Mouse (Mus musculus): ENCODE measurements around the gene Zfp513.
"Not testable (repeated sequence)": the region's sequence is repeated elsewhere in the genome, so short reads cannot be mapped to it uniquely, and the experiment has no call there.

Gene Zfp513

GRCm38 (mm10) chr5:31201742-31202590 lies at the start of gene Zfp513:
TSS of gene Zfp513 (minus strand) at chr5:31202303.
- DNase-seq (ENCODE audit: low read depth, low spot score), result peak; percentile 100

GRCm38 (mm10) chr5:31251541-31252101 lies 49.5 kb upstream of the Zfp513 start, which contains the start of gene Krtcap3:
TSS of gene Krtcap3 (plus strand) at chr5:31251691.
- peak; percentile 25 for DNase-seq (ENCODE audit: low read depth, low spot score)

- DNase-seq (ENCODE audit: low read depth, low spot score), result no peak
Measured at GRCm38 (mm10) chr5:31250716-31251115, 48.6 kb upstream of the Zfp513 start.

DNA sequence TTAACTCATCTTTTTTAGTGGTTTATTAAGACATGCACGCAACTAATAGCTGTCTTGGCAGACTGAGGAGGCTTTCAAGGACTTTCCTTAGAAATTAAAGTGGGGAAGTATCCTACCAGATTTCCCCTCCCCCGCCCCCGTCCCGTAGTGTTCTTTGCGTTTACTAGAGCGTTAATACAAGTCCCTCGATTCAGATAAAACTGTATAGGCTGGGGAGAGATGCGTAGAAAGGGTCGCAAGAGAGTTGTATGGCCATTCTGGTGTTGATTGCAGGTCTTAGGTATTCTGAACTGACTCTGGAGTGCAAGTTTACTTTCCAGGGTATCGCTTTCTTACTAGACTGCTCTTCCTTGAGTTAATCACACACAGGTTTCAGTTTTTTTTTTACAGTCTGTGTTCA lies 40.1 kb upstream of the Zfp513 start:
- no peak for DNase-seq (ENCODE audit: low read depth, low spot score)

DNA sequence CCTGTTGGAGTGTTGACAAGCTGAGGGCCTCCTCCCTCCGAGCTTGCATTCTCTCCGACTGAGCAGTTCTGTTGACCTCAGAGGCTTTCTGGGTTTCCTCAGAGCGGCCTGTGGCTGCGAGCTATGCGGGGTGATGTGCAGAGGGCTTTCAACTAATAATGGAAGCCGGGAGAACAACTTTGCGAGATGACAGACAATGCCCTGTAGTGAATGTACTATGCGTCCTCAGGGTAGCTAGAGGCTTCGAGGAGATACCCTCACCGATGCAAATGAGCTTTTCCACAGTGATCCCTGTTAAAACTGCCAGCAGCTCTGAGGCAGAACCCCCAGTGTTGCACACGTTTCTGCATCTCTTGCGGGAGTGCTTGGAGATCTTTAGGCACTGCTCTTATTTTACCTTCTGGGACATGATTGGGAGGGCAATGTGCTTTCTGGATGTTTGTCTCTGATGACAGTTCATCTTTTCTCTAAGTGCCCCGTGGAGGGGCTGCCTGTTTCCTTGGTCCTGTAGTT lies 39.5 kb upstream of the Zfp513 start:
- DNase-seq (ENCODE audit: low read depth, low spot score), result no peak

DNA sequence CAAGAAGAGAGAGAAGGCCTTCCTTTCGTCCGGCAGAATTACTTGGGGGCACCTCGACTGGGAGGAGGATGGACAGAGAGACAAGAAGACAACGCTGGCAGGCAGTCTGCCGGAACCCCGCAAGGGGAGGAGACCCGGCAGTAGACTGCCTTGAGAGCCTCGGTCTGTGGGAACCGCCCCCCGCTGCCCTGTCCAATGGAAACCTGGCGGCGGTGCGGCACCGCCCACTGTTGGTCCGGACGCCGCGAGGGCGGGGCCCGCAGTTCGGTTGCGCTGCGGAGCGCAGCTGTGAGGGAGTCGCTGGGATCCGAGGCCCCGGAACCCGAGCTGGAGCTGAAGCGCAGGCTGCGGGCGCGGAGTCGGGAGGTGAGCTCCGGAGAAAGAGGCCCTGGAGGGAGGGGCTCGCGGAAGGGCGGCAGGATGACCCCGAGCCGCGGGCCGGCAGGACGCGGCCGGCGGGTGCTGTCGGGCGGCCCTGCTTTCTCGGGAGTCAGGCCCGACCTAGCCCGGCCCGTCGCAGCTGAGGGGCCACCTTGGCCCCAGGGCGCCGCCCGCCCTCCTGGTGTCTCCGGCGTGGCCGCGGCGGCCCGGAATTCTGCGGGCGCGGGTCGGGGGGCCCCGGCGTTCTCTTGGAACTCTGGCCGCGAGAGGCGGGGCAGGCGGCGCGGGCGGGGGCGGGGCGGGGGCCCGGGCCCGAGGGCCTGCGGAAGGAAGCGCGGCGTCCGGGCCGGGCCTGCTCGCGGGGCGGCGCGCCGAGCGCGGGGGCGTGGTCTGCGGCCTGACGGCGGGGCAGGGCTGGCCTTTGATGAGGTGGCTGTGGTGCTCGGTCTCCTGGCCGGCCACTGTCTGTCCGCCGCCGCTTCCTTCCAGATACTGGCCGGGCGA lies 38.8 kb upstream of the Zfp513 start, which contains the start of the genes Nrbp1 and Gm9970:
Gene Nrbp1 (plus strand): TSS at position 228 of the 885 bp plus-strand sequence.
Gene Gm9970 (minus strand): TSS at position 596 of the 885 bp plus-strand sequence.
- peak; percentile 98 for DNase-seq (ENCODE audit: low read depth, low spot score)

DNA sequence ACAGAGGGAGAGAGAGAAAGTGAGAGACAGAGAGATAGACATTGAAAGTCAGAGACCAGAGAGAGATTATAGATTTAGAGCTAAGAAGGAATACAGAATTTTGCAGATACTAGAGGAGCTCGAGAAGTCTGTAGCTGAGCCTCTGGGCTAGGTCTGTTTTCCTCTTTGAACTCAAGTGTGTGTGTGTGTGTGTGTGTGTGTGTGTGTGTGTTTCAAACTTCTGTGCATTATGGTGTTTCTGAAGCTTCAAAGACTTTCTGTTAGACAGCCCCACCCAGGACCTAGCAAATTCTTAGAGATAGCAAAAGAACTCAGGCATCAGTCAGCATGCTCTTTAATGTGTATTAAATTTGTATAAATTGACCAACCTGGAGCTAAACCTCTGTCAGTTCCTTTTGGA lies 24.5 kb upstream of the Zfp513 start:
- no peak for DNase-seq (ENCODE audit: low read depth, low spot score)

DNA sequence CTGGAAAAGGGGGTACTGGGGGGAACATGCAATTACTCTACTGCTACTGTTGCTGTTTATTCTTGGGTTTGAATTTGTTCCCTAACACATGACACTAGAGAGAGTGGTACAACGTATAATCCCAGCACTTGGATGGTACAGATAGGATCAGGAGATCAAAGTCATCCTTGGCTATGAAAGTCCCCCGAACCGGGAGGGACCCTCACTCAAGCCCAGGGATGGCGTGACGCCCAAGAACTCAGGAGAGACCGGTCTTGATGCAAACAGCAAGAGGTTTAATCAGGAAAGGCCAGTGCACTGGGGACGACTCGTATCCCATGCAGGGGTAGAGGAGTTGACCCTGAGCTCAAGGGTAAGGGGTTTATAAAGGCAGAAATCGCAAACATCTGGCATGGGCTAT lies 20.6 kb upstream of the Zfp513 start:
- DNase-seq (ENCODE audit: low read depth, low spot score), result no peak

GRCm38 (mm10) chr5:31221304-31221945 lies 19.3 kb upstream of the Zfp513 start:
- peak; percentile 69 for DNase-seq (ENCODE audit: low read depth, low spot score)

DNA sequence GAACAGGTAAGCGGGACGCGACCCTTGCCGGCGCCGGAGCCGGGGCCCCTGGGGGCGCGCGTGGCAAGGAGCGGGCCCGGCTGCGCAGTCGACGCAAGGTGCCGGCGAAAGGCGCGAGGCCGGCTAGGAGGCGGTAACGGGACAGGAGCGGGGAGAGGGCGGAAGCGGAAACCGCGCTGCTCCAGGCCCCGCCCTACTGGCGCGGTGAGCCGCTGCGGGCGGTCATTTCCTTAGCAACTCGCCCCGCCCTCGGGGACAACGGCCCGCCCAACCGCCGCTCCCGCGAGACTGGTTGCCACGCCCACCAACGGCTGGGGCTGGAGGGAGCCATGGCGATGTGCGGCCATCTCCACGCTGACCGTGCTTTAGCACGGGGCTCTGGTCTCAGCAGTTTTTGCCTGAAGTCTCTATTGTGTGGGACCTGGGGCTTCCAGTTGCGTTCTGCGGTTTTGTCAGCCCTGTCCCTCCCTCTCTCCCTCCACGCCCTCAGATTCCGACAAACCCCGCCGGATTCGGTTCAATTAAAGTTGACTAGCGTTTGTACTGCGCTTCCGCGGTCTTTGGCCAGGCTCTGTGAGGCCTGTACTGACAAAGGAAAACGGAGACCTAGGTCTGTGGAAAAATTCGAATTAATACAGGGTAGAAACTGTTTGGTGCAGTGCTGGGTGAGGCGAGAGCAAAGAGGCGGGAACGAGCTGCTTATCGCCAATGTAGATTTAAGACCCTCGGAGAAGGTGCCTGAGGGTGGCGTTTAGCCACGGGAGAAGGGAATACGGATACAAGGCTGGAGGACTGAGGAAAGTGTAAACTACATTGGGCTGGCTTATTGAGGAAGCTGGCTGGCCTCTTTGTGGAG lies 18.6 kb upstream of the Zfp513 start, which contains the start of gene Ppm1g:
Gene Ppm1g (minus strand): TSS at position 240 of the 856 bp plus-strand sequence.
- DNase-seq (ENCODE audit: low read depth, low spot score), result peak; percentile 98

DNA sequence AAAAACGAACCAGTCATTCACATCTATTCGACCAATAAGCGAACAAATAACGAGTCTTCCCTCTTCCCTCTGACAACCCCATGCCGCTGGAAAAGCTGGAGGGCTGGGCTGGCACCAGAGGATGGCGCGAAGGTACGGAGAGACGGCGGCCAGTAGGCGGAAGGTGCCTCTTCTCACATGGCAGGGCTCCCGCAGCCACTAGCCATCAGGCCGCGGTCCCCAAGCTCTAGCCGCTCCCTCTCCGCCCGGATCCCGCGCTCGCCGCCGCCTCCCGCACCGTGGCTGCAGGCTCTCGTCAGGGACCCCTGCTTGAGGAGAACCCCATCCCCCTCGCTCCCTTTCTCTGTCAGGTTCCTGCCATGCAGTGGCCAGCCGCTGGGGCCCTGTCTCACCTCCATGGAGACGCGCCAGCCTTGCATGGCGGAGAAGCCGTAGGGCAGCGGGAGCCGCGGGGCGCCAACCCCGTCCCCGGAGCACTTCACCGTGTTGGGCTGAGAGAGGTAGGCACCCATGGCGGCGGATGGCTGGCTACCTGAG lies 17.9 kb upstream of the Zfp513 start:
- peak; percentile 66 for DNase-seq (ENCODE audit: low read depth, low spot score)

GRCm38 (mm10) chr5:31219474-31219873 lies 17.4 kb upstream of the Zfp513 start:
- DNase-seq (ENCODE audit: low read depth, low spot score), result no peak

GRCm38 (mm10) chr5:31219070-31219469 lies 17.0 kb upstream of the Zfp513 start:
- DNase-seq (ENCODE audit: low read depth, low spot score), result peak; percentile 69

- no peak for DNase-seq (ENCODE audit: low read depth, low spot score)
Measured at GRCm38 (mm10) chr5:31218294-31218693, 16.2 kb upstream of the Zfp513 start.

DNA sequence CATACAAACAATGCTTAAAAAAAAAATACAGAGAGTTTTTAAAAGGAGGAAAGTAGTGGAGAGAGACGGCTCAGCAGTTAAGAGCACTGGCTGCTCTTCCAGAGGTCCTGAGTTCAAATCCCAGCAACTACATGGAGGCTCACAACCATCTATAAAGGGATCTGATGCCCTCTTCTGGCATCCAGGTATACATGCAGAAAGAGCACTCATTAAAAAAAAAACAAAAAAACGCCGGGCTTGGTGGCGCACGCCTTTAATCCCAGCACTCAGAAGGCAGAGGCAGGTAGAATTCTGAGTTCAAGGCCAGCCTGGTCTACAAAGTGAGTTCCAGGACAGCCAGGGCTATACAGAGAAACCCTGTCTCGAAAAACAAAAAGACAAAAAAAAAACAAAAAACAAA lies 14.5 kb upstream of the Zfp513 start:
- DNase-seq (ENCODE audit: low read depth, low spot score), result not testable (repeated sequence)

- DNase-seq (ENCODE audit: low read depth, low spot score), result no peak
Measured at GRCm38 (mm10) chr5:31204421-31204820, 2.3 kb upstream of the Zfp513 start.

- no peak for DNase-seq (ENCODE audit: low read depth, low spot score)
Measured at GRCm38 (mm10) chr5:31203866-31204265, 1.8 kb upstream of the Zfp513 start.

GRCm38 (mm10) chr5:31202933-31203332 lies 830 bp upstream of the Zfp513 start:
- DNase-seq (ENCODE audit: low read depth, low spot score), result no peak

GRCm38 (mm10) chr5:31201042-31201741 lies 911 bp downstream of the Zfp513 start:
- DNase-seq (ENCODE audit: low read depth, low spot score), result no peak

All from brain, adult 2 months (tissue).